12 mouse cellular contexts compared by ENCODE assay signal in genomic region chr1:55808724-55809519, GRCm38 (mm10).
DNase-seq lines count a peak whose midpoint lies in the region.
"Had no signal": no experiment of that assay in that cellular context is flagged by ENCODE, and none has a peak within 500 bp of the region (broad histone marks: within the 10 kb centered on the region; RNA-seq: fewer than 3 reads in every experiment).

No protein-coding gene starts in this region.

- no peaks in the 10 kb centered on the region for H3K36me3 ChIP-seq in splenic B cell, adult 2 months (ENCODE audit: control insufficient read depth, insufficient read depth, low read length, poor library complexity, severe bottlenecking)
- no peaks in the 10 kb centered on the region for H3K36me3 ChIP-seq in midbrain, embryonic 10.5 days
- H3K36me3 ChIP-seq: limb, embryonic 12.5 days; stomach, embryonic 15.5 days had no signal

- no peaks in the 10 kb centered on the region for H3K27me3 ChIP-seq in splenic B cell, adult 2 months (ENCODE audit: control insufficient read depth, insufficient read depth, low read length, poor library complexity, severe bottlenecking)
- H3K27me3 ChIP-seq in midbrain, embryonic 10.5 days (ENCODE audit: low read depth, poor library complexity, severe bottlenecking), result no peaks in the 10 kb centered on the region
- H3K27me3 ChIP-seq: limb, embryonic 12.5 days; Patski; stomach, embryonic 15.5 days had no signal

- no peak overlapping the region for H3K27ac ChIP-seq in midbrain, embryonic 10.5 days (replicated peaks)
- H3K27ac ChIP-seq: limb, embryonic 12.5 days; stomach, embryonic 15.5 days had no signal

- H3K4me1 ChIP-seq in midbrain, embryonic 10.5 days, result no peaks in the 10 kb centered on the region
- H3K4me1 ChIP-seq: limb, embryonic 12.5 days; stomach, embryonic 15.5 days had no signal

- 88% methylated on average over 7 of the region's 7 CpGs for WGBS in midbrain, embryonic 10.5 days

- no peaks in the 10 kb centered on the region for H3K9me3 ChIP-seq in midbrain, embryonic 10.5 days (replicated peaks)
- H3K9me3 ChIP-seq: limb, embryonic 12.5 days; stomach, embryonic 15.5 days had no signal

- peak; percentile 27 to 36 for DNase-seq in heart, adult 18-20 months
- no peak for DNase-seq in heart, postnatal 4 days
- peak; percentile 4 for DNase-seq in thymus, postnatal 0 days (ENCODE audit: low spot score)
- no peak for DNase-seq in thymus, adult 18-20 months
- DNase-seq in lung, postnatal 14 days, result peak; percentile 8
- peak; percentile 13 for DNase-seq in splenic B cell, adult 2 months (ENCODE audit: low read depth, low spot score)
- DNase-seq in left cerebral cortex, adult 11 months (ENCODE audit: low spot score), result no peak
- no peak for DNase-seq in midbrain, embryonic 10.5 days (ENCODE audit: low spot score)

- H3K4me3 ChIP-seq in midbrain, embryonic 10.5 days, result no peak overlapping the region
- H3K4me3 ChIP-seq: erythroblast, embryonic 14.5 days; limb, embryonic 12.5 days; stomach, embryonic 15.5 days had no signal

Comparison
In these comparisons a context has a peak if more than half of its experiments do, and no peak if none do; other contexts are left out.
1. DNase-seq: peak in heart, adult 18-20 months (2 of 2), thymus, postnatal 0 days (single experiment), lung, postnatal 14 days (single experiment) and splenic B cell, adult 2 months (single experiment); none in heart, postnatal 4 days (single experiment), thymus, adult 18-20 months (0 of 2), left cerebral cortex, adult 11 months (single experiment) and midbrain, embryonic 10.5 days (single experiment).